Mouse (Mus musculus) ES-E14 (cell line): ENCODE data around the gene Mn1. TPM values are rescaled to one million over a fixed set of nuclear protein-coding genes. Genes with fewer than 3 reads are reported as not detected.

Experiments
- DNase-seq: peaks from one replicate; pipeline ENCODE4 v3.0.0-alpha.2; 2013; ENCODE audit warnings: low read depth, low spot score
- H3K27ac ChIP-seq: 2 replicates; pipeline ENCODE4 v1.5.1; 2012; ENCODE audit warnings: low read depth, mild to moderate bottlenecking, low read length, moderate library complexity, mixed read lengths; ENCODE audit not compliant: poor library complexity, insufficient read depth, severe bottlenecking
- H3K36me3 ChIP-seq: 2 replicates; pipeline ENCODE4 v1.6.1; 2012; ENCODE audit warnings: mild to moderate bottlenecking, low read length, moderate library complexity, mixed read lengths; ENCODE audit not compliant: control insufficient read depth, poor library complexity, insufficient read depth, severe bottlenecking
- H3K4me1 ChIP-seq, 2 experiments: fragments of 150-350 bp in 1 of 2; sonication (generic) in 1 of 2; 2 replicates each; pipeline ENCODE4 v1.6.1; 2012; ENCODE audit warnings: low read length in 2 of 2, mild to moderate bottlenecking in 1 of 2, mixed read lengths in 1 of 2; ENCODE audit not compliant: control insufficient read depth in 2 of 2, insufficient read depth in 2 of 2, poor library complexity in 1 of 2
- H3K4me3 ChIP-seq, 2 experiments: fragments of 150-350 bp in 1 of 2; sonication (generic) in 1 of 2; 2 replicates each; pipeline ENCODE4 v1.5.1; 2012; ENCODE audit warnings: low read length in 2 of 2, low read depth in 1 of 2, mild to moderate bottlenecking in 1 of 2, mixed read lengths in 1 of 2; ENCODE audit not compliant: insufficient read depth in 1 of 2, poor library complexity in 1 of 2, severe bottlenecking in 1 of 2
- H3K9ac ChIP-seq: 2 replicates; pipeline ENCODE4 v1.6.1; 2012; ENCODE audit warnings: low read depth, mild to moderate bottlenecking, low read length, mixed read lengths; ENCODE audit not compliant: poor library complexity, insufficient read depth, severe bottlenecking
- H3K9me3 ChIP-seq: fragments of 150-350 bp; sonication (generic); 2 replicates; pipeline ENCODE4 v1.6.1; 2012; ENCODE audit warnings: low read depth, mild to moderate bottlenecking, low read length; ENCODE audit not compliant: control insufficient read depth, insufficient read depth
- CHD2 ChIP-seq: IDR thresholded peaks from 2 replicates; pipeline ENCODE4 v1.6.1; 2014; ENCODE audit warnings: mild to moderate bottlenecking, low read depth, low read length, inconsistent platforms
- HCFC1 ChIP-seq: IDR thresholded peaks from 2 replicates; pipeline ENCODE4 v1.6.1; 2012; ENCODE audit warnings: low read length, inconsistent platforms, borderline replicate concordance; ENCODE audit not compliant: insufficient read depth
- MAFK ChIP-seq: IDR thresholded peaks from 2 replicates; pipeline ENCODE4 v1.6.1; 2014; ENCODE audit warnings: mild to moderate bottlenecking, low read depth, low read length, inconsistent platforms; ENCODE audit not compliant: insufficient read depth
- ZC3H11A ChIP-seq: IDR thresholded peaks from 2 replicates; pipeline ENCODE4 v1.6.1; 2012; ENCODE audit warnings: low read depth, mild to moderate bottlenecking, inconsistent platforms, low read length, borderline replicate concordance
- ZNF384 ChIP-seq: IDR thresholded peaks from 2 replicates; pipeline ENCODE4 v1.6.1; 2012; ENCODE audit warnings: low read depth, low read length, inconsistent platforms
- in situ Hi-C, 2 experiments: fragments of 600-800 bp; cut with MboI; formaldehyde crosslinking; loops; one replicate each; pipeline ENCODE4 v1.15.1; 2025; ENCODE audit warnings: low sequenced_read_pairs in 2 of 2, inconsistent platforms in 1 of 2; ENCODE audit not compliant: unreplicated experiment in 2 of 2
- total RNA-seq: library from RNA; depleted of rRNA; stranded (reverse); fragments of 300-350 nt; gene quantifications from 2 replicates; pipeline ENCODE4 v1.2.3, GENCODE M21; 2012

The Mn1 gene
- total RNA-seq, 1 experiment = 1.9 TPM

- peak overlapping the region; percentile 69 for H3K9ac ChIP-seq
- TF ChIP-seq ZNF384 = no peak
- TF ChIP-seq CHD2 = no peak
- no peak for TF ChIP-seq MAFK
- TF ChIP-seq ZC3H11A = no peak
- TF ChIP-seq HCFC1 = no peak
Measured at GRCm38 (mm10) chr5:111417378-111418131, 393 bp downstream of the Mn1 start.

GRCm38 (mm10) chr5:111418202-111419120, 1.3 kb downstream of the Mn1 start:
- peaks cover 2 to 13% of the 10 kb centered on the region in 2 experiments; a peak in 1 of 4 replicates for H3K4me1 ChIP-seq
- TF ChIP-seq MAFK (no peak), HCFC1 (no peak), ZC3H11A (no peak), CHD2 (no peak), ZNF384 (no peak)
- H3K9me3 ChIP-seq = no peaks in the 10 kb centered on the region
- H3K4me3 ChIP-seq = peak overlapping the region; percentile 14 to 91; a peak in 3 of 4 replicates
- no peak overlapping the region for H3K27ac ChIP-seq
- DNase-seq = no peak
- in situ Hi-C loops = no loop called here
- H3K9ac ChIP-seq = peak overlapping the region; percentile 44; the same call in 1 of the 2 replicates
- H3K36me3 ChIP-seq = no peaks in the 10 kb centered on the region

More at GRCm38 (mm10) chr5:111417378-111418131, 393 bp downstream of the Mn1 start:
- H3K9me3 ChIP-seq = no peaks in the 10 kb centered on the region
- H3K4me1 ChIP-seq = peaks cover 2 to 15% of the 10 kb centered on the region in 2 experiments; a peak in 1 of 4 replicates
- H3K4me3 ChIP-seq = peak overlapping the region; percentile 68 to 91
- H3K36me3 ChIP-seq = no peaks in the 10 kb centered on the region
- no peak for DNase-seq
- H3K27ac ChIP-seq = no peak overlapping the region
- in situ Hi-C loops = no loop called here

- H3K4me3 ChIP-seq = peak overlapping the region; percentile 7 to 91; a peak in 3 of 4 replicates
- no peak overlapping the region for H3K9ac ChIP-seq
- H3K4me1 ChIP-seq = peaks cover 2 to 13% of the 10 kb centered on the region in 2 experiments; a peak in 1 of 4 replicates
- TF ChIP-seq CHD2 (no peak), HCFC1 (no peak), ZC3H11A (no peak), MAFK (no peak), ZNF384 (no peak)
- DNase-seq = no peak
- no peaks in the 10 kb centered on the region for H3K9me3 ChIP-seq
- H3K27ac ChIP-seq = no peak overlapping the region
- in situ Hi-C loops = no loop called here
- H3K36me3 ChIP-seq = no peaks in the 10 kb centered on the region
Measured at GRCm38 (mm10) chr5:111419121-111419881, 2.1 kb downstream of the Mn1 start.
